Mouse (Mus musculus): ENCODE results near the gene Slc38a4.

- TF ChIP-seq E2F4 (IDR thresholded peaks at IDR 0.05; ENCODE audit: insufficient read depth) (no peak), POLR2A (IDR thresholded peaks at IDR 0.05; ENCODE audit: insufficient read length, low read depth) (no peak), TCF3 (IDR thresholded peaks at IDR 0.05; ENCODE audit: insufficient read length, low read depth) (no peak), MAX (IDR thresholded peaks at IDR 0.05; ENCODE audit: low read depth) (no peak), USF1 (IDR thresholded peaks at IDR 0.05; ENCODE audit: low read depth) (no peak), POLR2AphosphoS2 (IDR thresholded peaks at IDR 0.05; ENCODE audit: insufficient read length, low read depth) (no peak), CEBPB (IDR thresholded peaks at IDR 0.05; ENCODE audit: insufficient read depth, poor library complexity, severe bottlenecking) (no peak), MYOG (IDR thresholded peaks at IDR 0.05; ENCODE audit: control insufficient read depth in 1 of 3, insufficient read depth in 1 of 3, insufficient read length in 2 of 3, low read depth in 2 of 3) (no peak), TCF12 (IDR thresholded peaks at IDR 0.05; ENCODE audit: insufficient read depth, poor library complexity, severe bottlenecking) (no peak), SRF (IDR thresholded peaks at IDR 0.05; ENCODE audit: control insufficient read depth, insufficient read length, low read depth) (no peak)
Measured at GRCm38 (mm10) chr15:97019323-97019722, 36.4 kb downstream of the Slc38a4 start.

Data from myocyte (in vitro differentiated cells).